Mouse (Mus musculus): Measurements from ENCODE around the gene Gm47841. TPM values are rescaled to one million over a fixed set of nuclear protein-coding genes. Genes with fewer than 3 reads are reported as not detected.

Gene Gm47841
- under 1 TPM; 0.25 to 0.41 TPM for total RNA-seq (2021)

GRCm38 (mm10) chr15:101047194-101047555 lies at the start of gene Gm47841:
Gene Gm47841 (minus strand): TSS chr15:101047397.
- DNase-seq, result peak; percentile 42 to 58
- intact Hi-C loops (cut with DNase I), result no loop called here

GRCm38 (mm10) chr15:101095392-101095791 lies 48.2 kb upstream of the Gm47841 start:
- intact Hi-C loops (cut with DNase I), result no loop called here
- no peak for DNase-seq

DNA sequence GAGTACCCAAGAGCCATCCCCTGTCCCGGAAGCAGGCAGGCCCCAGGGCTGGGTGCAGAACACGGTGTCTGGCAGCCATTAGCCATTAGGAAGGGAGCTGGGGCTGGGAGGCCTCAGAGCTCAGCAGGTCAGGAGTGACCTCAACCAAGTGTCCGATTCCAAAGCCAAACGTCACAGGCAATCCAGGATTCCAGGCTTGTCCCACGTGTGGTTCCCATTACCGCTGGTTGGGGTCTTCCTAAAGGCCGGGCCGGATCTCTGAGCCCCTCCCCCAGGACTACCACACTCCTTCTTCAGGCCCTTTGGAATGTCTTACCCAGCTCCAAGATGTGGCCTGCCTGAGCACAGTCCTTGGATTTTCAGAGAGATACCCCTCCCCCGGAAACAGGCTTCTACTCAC lies 47.8 kb upstream of the Gm47841 start:
- no peak for DNase-seq
- intact Hi-C loops (cut with DNase I), result no loop called here

GRCm38 (mm10) chr15:101093988-101094387 lies 46.8 kb upstream of the Gm47841 start:
- intact Hi-C loops (cut with DNase I), result no loop called here
- DNase-seq, result no peak

DNA sequence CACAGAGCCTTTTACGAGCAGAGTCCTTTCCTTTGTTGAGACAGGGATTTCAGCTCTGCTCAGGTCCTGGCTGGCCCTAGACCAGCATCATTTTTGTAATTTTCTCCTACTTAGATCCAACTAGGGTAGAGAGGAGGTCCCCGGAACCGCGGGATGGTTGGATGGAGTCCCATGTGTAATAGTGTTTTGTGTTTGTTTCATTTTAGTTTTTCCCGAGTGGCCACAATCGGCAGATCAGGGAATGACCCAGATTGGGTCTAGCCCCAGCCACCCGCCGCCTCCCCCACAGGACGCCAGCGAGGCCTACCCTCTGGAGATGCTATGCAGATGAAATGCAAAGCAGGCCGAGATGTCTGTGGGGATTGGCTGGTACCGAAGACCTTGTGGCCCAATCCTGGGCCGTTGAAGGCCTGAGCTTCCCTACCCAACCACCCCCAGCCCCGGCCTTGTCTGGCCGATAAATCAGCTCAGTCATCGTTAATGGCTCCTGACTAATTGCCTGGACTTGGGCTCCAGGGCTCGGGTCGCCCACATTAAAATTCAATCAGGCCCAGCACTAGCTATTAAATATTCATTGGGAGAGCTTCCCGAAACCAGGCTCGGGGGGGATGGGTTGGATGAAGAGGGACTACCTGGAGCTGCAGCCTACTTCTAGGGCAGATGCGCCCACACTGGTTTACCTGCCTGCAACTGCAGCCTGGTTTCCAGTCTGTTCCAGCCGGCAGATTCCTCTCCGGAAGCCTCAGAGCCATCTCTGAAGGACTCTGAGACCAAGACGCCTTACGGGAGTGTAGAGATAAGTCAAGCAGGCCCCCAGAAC lies 45.8 kb upstream of the Gm47841 start:
- no peak for DNase-seq
- intact Hi-C loops (cut with DNase I), result no loop called here

DNA sequence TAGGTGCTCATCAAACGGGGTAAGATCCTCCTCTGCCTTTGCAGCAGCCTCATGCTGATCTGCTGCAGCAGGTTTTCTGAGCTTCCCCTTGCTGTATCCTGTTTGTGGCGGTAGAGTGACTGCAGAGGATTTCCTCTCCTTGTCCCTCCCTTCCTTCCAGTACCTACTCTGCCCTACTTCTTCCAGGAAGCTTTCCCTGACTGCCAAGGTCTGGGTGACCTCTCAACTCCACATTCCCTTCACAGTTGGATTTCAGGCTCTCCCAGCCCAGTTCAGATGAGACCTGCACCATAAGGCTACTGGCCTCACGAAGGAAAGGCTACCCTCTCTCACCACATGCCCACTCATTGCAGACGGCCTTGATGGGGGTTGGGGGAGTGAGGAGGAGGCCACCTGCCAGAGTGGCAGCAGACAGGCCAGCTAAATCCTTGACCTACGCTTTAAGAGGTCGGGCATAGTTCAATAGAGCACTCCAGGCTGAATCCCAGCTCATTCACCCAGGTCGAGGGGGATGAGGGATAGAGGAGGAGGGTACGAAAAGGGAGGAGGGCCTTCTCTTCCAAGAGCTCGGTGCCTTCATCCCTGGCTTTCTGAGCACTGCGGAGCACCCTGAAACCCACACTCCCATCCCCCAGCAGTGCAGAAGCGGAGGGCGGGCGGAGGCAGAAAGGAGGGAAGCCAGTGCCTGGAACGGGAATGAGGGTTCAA lies 45.1 kb upstream of the Gm47841 start:
- intact Hi-C loops (cut with DNase I), result no loop called here
- no peak for DNase-seq

- intact Hi-C loops (cut with DNase I), result no loop called here
- DNase-seq, result no peak
Observed at GRCm38 (mm10) chr15:101091551-101091950, 44.4 kb upstream of the Gm47841 start.

- no peak for DNase-seq
- intact Hi-C loops (cut with DNase I), result no loop called here
Observed at GRCm38 (mm10) chr15:101088291-101088690, 41.1 kb upstream of the Gm47841 start.

GRCm38 (mm10) chr15:101086956-101087355 lies 39.8 kb upstream of the Gm47841 start:
- no peak for DNase-seq
- intact Hi-C loops (cut with DNase I), result no loop called here

DNA sequence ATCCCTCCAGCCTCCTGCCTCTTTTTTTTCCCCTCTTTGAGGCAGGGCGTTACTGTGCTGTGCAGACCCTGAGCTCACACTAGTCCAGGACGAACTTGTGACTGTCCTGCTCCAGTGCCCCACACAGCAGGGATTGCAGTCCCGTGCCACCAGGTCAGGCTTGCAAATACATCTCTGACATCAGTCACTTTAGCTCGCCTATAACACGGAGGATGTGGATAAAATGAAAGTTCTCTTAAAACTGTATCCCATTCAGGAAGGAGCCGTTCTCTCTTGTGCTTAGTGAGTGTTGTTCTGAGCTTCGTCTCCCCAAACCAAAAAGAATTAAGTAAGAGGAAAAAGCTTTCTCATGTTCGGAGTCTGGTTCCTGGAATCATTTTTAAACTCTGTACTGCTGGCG lies 39.3 kb upstream of the Gm47841 start:
- no peak for DNase-seq
- intact Hi-C loops (cut with DNase I), result no loop called here

DNA sequence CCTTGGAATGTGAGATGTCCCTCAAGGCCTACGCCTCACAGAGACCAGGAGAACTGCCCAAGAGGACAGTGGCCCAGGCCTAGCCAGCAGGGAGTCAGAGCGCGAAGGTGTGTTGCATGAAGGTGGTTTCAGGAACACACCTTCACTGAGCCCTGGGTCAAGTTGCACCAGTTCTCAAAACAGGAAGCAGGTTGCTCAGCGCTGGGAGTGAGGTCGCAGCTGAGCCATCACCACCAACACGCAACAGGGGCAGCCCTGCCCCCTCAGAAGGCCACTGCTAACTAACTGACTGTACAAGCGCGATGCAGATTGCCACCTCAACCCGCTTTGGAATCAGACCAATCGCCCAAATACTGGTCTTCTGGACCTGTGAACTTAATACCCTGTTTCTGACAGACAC lies 37.3 kb upstream of the Gm47841 start:
- no peak for DNase-seq
- intact Hi-C loops (cut with DNase I), result no loop called here

DNA sequence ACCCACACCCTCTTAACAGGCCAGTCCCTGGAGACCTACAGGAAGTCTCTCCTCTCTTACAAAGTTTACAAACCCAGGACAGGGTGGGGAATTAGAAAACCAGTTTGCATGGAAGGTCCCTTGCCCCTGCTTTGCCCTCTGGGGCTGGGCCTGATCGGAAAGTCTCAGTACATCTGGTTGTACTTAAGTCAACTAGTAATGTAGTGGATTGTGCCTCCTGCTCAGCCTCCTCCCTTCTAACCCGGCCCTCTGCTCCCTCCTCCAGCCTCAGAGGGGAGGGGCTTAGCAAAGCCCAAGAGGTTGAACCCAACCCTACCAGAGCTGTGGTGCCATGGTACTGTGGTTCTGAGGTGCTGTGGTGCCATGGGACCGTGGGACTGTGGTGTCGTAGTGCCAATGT lies 35.0 kb upstream of the Gm47841 start:
- intact Hi-C loops (cut with DNase I), result no loop called here
- DNase-seq, result no peak

DNA sequence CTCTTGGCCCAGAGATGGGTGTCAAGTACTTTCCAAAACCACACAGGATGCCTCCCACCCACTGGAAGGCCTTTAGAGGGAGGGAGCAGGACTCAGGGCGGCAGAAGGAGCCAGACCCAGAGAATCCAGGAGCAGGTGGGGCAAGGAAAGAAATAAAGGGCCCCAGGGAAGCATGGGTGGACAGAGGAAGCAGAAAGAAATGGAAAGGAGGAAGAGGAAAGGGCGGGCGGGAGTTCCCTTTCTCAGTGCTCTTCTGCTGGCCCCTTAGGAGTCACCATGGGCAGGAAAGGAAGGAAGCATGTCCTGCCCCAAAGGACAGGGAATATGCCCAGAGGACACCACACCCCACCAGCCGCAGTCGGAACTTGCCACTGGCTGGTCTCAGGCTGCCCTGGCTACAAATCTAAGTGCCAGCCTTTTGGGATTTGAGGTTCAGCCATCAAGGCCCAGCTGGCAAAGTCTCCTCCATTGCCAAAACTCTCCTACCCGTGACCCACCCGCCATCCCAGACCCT lies 33.9 kb upstream of the Gm47841 start:
- DNase-seq, result no peak
- intact Hi-C loops (cut with DNase I), result no loop called here

DNA sequence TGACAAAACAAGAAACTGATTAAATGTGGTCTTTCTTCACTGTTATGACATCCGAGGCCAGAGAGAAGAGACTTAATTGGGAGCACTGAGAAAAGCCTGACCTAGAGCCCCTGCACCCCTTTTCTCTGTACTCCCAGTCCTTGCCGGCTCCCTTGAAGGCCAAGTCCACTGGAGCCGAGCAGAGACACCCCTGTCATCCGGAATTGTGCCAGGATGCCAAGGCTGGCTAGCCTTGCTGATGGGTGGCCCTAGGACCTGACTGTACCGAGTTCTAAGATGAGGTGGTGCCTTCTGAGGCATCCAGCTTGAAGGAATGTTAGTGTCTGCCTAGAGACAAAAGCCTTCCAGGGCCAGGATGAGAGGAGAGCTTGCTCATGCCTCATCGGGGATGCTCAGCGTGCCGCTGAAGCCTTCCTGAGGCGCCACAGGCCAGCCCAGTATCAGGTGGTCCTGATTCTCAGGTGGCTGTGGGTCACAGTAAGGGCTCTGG lies 32.9 kb upstream of the Gm47841 start:
- no peak for DNase-seq
- intact Hi-C loops (cut with DNase I), result no loop called here

- intact Hi-C loops (cut with DNase I), result loop anchor here (2.0 kb wide), 1 partner anchor 26 kb away; no protein-coding TSS in a partner anchor
- peak; percentile 89 for DNase-seq
Observed at GRCm38 (mm10) chr15:101078731-101079156, 31.5 kb upstream of the Gm47841 start.

DNA sequence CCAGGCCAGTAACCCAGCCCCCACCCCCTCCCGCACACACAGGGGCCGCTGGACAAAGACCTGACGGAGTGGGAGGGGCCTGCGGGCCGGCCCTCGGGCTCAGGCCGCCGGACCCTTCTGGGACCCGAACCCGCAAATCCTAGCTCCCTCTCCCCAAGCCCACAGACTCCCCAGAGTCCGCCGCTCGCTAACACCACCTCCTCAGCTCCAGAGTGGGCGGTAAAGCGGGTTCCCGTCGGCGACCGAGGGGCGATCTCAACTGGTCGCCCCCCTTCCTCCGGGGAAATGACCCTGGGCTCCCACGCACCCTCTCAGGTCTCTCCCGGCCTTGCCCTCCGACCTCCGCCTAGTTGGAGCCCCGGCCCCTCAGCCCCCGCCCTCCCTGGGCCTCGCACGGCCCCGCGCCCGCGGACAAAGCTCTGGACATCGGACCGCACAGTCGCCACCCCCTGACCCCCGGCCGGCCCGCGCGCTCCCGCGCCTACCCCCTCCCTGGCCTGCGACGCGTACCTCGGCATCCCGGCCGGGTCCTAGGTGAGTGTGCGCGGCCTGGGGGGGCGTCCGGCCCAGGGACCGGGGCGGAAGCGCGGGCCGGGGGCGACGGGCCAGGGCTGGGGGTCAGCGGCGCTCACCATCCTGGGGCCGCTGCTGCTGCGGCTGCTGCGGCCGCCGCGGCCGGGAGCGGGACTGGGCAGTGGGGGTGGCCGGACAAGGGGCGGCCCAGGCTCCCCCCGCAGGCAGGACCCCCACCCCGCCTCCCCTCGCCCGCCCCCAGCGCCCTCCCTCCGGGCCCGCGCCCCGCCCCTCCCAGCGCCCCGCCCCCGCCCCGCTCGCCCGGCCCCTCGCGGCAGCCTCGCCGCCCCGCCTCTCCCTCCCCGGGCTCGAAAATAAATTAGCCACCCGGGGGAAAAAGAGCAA lies 30.9 kb upstream of the Gm47841 start, which contains the start of gene Fignl2:
TSS of gene Fignl2 (minus strand) at position 755 of the 918 bp plus-strand sequence.
- intact Hi-C loops (cut with DNase I), result loop anchor here (2.0 kb wide), 1 partner anchor 27 kb away; no protein-coding TSS in a partner anchor
- DNase-seq, result peak in 1 of 2 experiments; percentile 51

DNA sequence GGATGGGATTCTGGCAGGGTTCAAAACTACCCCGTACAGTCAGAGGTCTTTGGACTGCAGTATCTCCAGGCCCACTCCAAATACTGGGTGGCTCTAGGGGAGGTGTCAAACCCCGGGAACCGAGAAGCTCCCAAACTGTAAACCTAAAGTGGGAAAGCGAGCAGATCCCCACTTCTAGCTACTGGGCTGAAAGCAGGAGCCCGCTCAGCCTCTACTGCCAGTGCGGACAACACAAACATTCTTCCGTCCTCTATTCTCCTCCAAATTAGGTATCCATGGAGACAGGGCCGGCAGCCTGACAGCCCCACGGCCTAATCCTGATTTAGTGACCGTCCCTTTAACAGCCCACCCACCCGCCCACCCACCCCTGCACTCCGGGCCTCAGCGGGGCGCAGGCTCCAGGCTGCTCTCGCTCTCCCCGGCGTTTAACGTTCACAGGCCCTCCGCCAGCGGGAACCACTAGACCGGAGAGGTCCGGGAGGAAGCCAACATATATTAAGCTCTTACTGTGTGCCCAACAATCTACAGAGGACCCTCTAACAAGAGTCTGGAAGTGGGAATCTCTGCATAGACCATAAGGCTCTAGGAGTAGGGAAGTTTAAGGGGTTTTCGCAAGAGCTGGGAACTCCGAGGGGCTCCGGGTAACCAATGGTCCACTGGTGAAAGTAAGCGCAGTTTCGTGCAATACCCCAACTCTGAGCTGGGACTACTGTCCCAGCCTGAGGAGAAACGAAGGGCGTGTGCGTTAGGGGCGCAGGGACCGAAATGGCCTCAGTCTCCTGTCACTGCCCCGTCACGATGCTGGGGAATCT lies 30.0 kb upstream of the Gm47841 start:
- intact Hi-C loops (cut with DNase I), result no loop called here
- no peak for DNase-seq

- intact Hi-C loops (cut with DNase I), result no loop called here
- DNase-seq, result no peak
Observed at GRCm38 (mm10) chr15:101076071-101077000, 29.1 kb upstream of the Gm47841 start.

DNA sequence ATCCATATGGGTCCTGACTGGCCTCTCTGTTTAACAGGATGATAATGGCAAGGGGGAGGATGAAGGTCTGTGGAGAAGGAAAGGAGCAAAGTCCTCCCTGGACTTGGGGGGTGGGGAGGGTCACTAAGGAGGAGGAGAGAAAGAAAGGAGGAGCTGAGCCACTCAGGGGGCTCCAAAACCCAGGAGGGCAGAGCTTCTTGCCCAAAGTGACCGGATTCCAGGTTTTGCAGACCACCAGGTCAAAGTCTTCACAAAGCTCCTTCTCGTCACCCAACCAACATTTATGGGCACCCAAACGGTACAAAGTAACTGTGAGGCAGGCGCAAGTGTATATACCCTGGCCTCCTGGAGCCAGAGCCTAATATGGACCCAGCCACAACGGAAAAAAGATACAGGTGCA lies 28.5 kb upstream of the Gm47841 start:
- DNase-seq, result no peak
- intact Hi-C loops (cut with DNase I), result no loop called here

Data from heart, postnatal 10 days (tissue).